Mouse (Mus musculus) yolk sac, embryonic 10.5 days (tissue): ENCODE measurements around the gene Mfsd6l.

Experiments
- DNase-seq: peaks from one replicate; pipeline ENCODE4 v3.0.0-alpha.2; 2017; ENCODE audit warnings: low spot score

Gene Mfsd6l

DNA sequence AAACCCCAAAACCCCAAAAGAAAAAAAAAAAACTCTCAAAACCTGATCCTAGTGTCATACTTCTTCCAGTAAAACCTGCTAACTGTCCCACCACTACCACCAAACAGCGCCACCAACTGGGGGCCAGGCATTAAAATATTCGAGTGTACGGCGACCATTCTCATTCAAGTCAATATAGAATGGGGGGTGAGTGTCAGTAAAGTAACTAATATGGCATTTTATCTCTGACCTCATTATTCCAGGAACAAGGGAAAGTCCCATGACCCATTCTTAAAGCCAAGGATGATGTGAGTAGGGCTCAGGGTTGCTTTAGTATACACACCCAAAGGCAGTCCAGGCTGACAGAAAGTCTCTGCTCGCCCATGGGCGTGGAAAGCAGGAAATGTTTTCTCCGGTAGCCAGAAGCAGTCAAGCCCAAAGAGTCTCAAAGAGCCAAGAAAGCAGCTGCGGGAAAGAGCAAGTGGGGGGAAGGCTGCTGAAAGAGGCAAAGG, 2.0 kb upstream of the Mfsd6l start:
- no peak for DNase-seq

GRCm38 (mm10) chr11:68559546-68559945, 3.6 kb downstream of the Mfsd6l start:
- DNase-seq = no peak

- no peak for DNase-seq
These were observed 6.3 kb downstream of the Mfsd6l start for GRCm38 (mm10) chr11:68561957-68562950.

GRCm38 (mm10) chr11:68564356-68565031, 8.5 kb downstream of the Mfsd6l start:
- peak; percentile 16 for DNase-seq

DNA sequence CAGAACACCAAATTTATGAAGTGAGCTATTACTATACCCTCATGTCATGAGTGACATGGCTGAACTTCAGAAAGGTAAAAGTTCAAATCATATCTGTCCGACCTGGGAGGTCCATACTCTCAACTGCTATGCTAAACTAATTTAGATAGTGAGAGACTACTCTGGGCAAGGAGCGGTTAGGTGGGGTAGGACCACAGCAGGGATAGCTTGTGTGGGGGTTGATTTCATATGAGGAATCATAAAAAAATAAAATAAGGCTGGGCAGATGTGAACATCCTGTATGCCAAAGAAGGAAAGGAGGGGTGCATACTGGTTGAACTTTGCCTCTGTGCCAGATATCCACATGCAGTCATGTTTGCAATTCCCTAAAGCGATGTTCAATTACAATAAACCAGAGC, 9.0 kb downstream of the Mfsd6l start:
- DNase-seq = no peak

- peak; percentile 38 for DNase-seq
These were observed 10.6 kb downstream of the Mfsd6l start for GRCm38 (mm10) chr11:68566447-68567059.

GRCm38 (mm10) chr11:68570861-68571260, 14.9 kb downstream of the Mfsd6l start:
- DNase-seq = no peak

- DNase-seq = no peak
These were observed 21.1 kb downstream of the Mfsd6l start for GRCm38 (mm10) chr11:68577076-68577475.

DNA sequence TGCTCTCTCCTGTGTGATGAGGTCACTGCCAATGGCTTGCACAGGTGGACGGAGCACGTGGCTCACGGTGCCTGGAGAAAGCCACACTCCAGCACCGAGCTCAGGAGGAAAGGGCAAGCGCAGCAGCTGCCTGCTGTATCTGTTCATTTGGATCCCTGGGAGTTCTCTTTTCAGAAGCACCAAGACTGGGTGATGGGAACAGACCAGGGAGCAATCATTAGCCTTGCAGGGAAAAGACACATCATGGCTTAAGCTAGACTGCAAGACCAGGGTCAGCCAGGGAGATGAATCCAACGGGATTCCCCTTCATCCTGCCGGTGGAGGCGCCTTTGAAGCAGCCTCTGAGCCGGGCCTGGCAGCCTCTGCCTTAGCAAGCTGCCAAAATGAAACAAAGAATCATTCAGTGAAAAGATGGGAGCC, 23.5 kb downstream of the Mfsd6l start:
- no peak for DNase-seq

- no peak for DNase-seq
These were observed 24.6 kb downstream of the Mfsd6l start for GRCm38 (mm10) chr11:68580566-68580965.

- no peak for DNase-seq
These were observed 27.2 kb downstream of the Mfsd6l start for GRCm38 (mm10) chr11:68583225-68583624.

- no peak for DNase-seq
These were observed 28.0 kb downstream of the Mfsd6l start for GRCm38 (mm10) chr11:68583906-68584480.

DNA sequence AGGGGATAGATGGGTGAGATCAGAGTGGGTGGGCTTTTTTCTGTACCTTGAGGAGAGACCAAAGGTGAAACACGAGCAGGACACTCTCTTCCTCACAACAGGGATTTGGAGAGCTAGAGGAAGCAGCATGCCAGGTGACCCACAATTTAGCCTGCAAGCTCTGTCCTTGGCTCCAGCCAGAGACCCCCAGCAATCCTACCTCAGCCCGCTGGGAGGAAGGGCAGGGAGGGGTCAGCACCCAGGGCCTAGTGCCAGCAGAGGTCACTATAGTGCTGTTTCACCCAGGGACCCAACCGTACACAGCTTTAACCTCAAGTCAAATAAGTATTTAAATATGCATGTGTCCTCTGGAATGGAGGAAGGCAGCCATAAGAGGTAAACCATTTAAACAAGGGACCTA, 29.9 kb downstream of the Mfsd6l start:
- peak; percentile 33 for DNase-seq

DNA sequence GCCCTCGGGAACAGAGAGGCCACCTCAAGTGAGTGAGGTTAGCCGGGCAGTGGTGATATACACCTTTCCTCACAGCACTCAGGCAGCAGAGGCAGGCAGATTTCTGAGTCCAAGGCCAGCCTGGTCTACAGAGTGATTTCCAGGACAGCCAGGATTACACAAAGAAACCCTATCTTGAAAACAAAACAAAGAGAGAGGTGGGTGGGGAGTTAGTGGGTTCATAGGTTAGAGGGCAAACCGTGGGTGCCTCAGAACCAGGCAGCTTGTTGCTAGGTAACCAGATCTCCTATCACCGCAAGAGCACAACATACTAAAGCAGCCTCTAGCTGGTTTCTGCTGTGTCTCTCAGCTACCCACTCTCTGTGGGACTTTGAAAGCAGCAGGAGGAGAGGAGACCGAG, 30.7 kb downstream of the Mfsd6l start, which contains the start of gene Ccdc42:
Gene Ccdc42 (plus strand): TSS at position 301 of the 400 bp plus-strand sequence.
- DNase-seq = peak; percentile 54

DNA sequence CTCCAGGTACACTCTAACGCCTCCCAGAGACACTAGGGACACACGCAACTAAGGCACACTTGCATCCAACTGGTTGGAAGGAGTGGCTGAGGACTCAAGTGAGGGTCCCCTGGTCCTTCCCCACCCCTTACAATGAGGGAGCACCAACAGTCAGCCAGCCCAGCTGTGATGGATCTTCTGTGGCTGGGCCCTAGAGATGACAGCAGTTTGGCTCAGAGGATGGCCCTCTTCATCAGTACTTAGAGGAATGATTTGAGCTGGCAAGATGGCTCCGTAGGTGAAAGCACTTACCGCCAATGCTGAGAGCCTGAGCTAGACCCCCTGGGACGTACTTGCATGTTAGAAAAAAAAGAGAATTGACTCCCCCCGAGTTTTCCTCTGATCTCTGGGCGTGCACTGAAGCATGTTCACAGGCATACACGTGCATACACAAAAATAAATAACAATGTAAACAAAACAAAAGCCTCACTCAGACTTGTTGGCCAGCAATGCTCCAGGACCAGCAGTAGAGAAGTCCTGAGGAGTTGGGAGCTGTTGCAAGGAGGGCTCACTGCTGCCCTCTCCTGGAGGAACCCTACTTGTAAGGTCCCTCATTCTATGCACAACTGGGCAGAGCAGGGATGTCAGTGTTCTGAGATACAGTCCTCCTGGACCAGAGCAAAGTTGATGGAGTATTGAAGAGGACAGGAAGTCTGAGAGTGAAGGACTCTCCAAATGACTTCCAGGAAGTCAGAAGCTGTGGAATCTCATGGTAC, 33.2 kb downstream of the Mfsd6l start:
- peak; percentile 47 for DNase-seq

DNA sequence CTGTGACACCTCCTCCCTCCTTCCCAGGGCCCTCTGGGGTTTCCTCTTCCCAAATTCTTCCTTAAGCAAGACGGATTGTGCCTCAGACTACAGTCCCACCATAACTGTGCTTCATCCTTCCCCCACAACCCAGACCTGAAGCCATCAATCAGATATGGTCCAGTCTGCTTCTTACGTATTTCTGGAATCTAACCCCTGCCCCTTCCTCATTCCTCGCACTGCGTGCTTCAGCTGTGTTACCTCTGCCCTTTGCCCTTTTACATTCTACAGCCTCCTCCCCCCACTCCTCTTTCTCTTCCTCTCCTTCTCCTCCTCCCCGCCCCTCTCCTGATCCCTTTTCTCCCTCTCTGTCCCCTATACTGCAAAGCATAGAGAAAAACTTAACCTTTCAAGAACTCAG, 35.7 kb downstream of the Mfsd6l start:
- DNase-seq = peak; percentile 81

DNA sequence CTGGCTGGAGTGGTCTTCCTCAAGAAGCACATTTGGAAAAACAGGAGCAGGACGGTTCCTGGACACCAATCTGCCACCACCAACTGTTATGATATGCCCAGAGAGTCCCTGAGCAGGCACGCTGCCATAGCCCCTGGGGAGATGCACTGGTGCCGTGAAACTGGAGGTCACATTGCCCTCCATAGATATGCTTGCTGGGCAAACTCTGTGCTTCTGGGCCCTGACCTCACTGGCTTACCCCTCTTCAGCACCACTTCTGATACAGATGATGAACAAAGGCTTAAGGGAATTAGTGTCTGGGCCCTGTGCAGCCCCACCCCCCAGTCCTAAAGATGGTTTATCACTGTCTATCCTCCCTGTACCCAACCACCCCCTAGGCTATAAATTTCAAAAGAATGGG, 37.3 kb downstream of the Mfsd6l start:
- peak; percentile 56 for DNase-seq

- DNase-seq = no peak
These were observed 41.9 kb downstream of the Mfsd6l start for GRCm38 (mm10) chr11:68597912-68598311.

GRCm38 (mm10) chr11:68600551-68601021, 44.6 kb downstream of the Mfsd6l start:
- DNase-seq = peak; percentile 37

- no peak for DNase-seq
These were observed 45.6 kb downstream of the Mfsd6l start for GRCm38 (mm10) chr11:68601486-68601991.
